Mouse (Mus musculus) retina, postnatal 7 days (tissue): ENCODE measurements at regions not wholly inside any gene's neighbourhood (a gene's known extent, or its start where the extent isn't known, plus 50 kb on each side); places are given as distances from the start of the nearest gene placed in this dataset.
"Not testable (repeated sequence)": the region's sequence is repeated elsewhere in the genome, so short reads cannot be mapped to it uniquely, and the experiment has no call there.

Source experiments
- DNase-seq: peaks from one replicate; pipeline ENCODE4 v3.0.0-alpha.2; 2012; ENCODE audit warnings: low read depth, low spot score

DNA sequence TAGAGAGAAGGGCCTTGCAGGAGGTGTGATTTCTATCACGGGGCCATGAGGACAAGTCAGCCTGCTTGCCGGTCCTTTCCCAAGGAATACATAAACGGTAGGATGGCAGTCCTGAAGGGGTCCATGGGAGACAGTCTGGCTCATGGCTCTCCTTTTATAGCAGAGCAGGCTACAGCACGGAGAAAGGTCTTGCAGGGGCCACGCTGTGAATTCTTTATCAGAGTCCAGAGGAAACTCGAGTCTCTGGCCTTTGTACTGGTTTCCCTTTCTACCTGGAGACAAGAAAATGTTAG is 1984.0 kb downstream of the 4930444P10Rik start:
- no peak for DNase-seq

DNA sequence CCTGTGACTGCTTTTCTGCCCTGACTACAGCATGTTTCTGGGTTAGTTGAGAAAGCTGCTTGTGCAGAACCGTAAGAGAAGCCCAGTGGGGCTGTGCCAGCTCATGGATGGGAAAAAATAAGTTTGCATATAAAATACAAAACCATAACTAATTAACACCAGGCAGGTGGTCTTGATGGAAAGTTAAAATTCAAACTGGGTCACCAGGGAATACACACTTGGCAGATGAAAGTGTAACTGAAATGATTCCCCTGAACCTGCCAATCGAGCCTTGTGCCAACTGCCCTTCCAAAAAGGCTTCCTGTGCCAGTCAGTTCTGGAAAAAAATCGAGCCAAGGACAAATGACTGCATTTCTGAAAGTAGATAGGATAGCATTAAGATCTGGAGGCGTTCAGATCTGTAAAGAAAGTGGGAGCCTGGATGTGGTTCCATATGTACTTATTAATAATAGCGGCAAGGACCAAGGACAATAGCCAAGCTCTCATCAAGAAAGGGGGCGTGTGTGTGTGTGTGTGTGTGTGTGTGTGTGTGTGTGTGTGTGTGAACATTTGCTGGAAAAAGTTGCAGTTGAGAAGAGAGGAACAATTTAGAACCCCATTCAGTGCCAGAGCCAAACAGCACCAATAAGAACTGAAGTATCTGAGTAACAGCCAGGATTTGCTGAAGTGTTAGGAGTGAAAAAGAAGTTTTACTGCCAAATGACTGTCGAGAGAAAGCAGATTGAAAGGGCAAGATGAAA is 1984.5 kb downstream of the 4930444P10Rik start:
- DNase-seq, result no peak

DNA sequence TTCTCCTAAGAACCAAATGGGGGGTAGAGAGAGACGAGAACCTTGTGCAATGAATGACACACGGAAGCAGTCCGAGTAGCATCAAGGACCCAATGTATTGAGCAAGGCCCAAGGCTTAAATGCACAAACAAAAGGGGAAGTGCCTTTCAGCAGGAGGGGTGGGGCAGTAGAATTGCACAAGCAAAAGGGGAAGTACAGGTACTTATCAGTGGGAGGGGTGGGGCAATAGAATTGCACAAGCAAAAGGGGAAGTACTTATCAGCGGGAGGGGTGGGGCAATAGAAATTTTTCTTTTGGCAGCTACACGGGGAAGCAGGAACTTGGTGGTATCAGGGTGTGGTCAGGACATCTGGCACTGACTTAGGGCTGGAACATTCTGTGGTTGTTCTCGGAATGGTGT is 1987.6 kb downstream of the 4930444P10Rik start:
- DNase-seq, result not testable (repeated sequence)

DNA sequence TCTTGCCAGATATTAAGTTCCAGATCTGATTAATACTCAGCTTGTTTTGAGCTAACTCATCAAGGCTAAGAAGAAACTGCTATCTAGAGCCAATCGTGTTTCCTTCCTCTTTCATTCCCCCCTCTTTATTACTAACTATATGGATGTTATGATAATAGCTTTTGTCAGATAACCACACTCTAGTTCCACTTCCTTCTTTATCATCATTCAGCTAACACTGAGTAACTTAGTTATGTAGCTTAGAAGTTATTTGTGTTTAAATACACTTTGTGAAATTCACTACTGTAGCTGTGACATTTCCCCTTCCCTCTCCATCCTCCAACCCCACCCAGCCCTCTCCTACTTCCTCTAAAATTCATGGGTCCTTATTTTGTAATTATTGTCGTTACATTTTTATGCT is 1988.6 kb downstream of the 4930444P10Rik start:
- DNase-seq, result no peak

DNA sequence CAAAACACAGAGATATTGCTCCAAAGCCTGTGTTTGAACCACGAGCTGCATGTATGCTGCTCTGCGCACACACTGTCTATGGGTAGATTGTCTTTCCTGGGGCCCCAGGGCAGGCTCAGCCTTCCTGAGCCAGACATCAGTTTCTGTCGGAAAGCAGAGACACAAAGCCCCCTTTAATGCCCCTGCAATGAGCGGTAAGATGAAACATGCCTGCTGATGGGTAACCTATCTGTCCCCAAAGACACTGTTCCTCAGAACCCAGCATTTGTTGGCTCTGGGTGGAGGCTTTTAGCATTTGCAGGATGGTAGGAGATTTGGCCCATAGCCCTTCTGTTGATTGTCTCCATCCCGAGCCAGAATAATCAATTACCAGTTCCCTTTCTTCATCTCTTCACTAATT is 1994.1 kb downstream of the 4930444P10Rik start:
- no peak for DNase-seq

DNA sequence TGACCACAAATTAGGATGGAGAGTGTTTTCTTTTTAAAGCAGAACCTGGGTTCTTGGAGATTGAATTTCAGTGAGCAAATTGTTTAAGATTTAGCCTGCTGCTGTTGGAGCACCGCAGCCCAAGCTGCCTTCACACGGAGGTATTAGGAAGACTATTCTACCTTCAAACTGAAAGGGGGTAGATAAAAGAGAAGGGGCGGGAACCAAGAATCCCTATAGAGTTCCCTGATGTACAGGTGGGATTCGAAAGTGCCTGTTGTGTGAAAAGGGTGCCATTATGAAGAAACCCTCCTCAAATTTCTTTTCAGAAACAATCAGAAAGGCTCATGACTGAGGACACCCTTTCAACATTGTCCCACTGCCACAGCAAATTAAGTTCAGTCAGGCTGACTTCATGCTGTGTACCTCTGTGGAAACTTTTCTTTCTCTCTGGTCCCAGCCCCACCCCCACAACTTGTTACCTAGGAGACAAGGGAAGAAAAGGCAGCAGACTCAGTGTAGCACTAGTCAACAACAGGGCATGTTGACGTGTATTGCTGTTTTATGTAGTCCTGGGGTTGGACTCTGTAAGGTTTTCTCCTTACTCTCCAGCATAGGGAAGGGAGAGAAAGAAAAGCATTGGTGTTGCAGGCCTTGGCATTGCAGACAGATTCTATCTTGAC is 1995.4 kb downstream of the 4930444P10Rik start:
- no peak for DNase-seq

DNA sequence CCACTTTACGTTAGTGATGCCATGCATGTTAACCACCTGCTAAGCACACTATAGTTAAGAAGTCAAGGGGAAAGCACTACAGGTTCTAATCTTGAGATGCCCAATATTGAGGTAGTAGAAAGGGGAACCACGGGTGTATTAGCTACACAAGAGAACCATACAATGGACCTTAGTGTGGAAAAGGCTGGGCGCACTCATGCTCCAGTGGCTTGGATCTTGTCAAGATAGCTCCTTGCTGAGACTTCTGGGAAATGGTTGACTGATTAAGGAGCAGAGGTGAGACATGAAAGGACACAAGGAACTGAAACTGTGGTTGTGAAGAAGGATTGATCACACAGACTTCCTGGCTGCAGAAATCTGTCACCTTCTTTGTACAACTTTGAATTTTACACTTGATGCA is 2028.3 kb downstream of the 4930444P10Rik start:
- no peak for DNase-seq

DNA sequence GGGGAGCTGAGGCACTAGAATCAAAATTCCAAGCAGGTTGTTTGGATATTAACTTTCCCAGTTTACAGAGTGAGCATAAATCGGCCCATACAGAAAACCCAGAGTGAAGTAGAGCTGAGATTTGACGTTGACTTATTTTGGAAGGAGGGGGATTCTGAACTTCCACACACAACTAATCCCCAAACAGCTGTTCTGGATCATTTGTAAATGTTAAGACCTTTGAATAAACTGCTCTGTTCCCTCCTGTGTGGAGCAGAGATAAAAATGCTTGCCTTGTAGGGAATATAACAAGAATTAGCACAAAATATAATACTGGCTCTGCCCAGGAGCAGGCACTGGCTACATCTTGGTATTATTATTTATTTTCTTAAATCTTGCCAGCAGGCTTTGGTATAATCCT is 2057.0 kb downstream of the 4930444P10Rik start:
- DNase-seq, result no peak

DNA sequence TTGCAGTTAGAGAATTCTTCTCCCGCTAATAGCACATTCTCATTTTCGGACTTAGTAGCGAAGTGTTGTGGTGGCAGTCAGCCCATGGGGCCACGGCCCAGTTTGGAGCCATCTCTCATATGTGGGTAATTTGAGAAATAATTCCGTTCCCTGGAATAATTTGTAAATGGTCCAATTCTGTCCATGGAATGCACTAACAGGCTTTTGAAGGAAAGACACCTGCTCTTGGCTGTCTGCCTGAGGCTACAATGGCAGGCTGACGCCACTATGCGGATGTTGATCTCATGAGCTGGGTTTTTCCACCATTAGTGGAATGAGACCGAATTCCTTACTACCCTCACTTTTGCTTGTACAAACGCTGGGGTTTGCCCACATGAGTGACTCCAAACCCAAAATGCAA is 2081.6 kb downstream of the 4930444P10Rik start:
- no peak for DNase-seq

DNA sequence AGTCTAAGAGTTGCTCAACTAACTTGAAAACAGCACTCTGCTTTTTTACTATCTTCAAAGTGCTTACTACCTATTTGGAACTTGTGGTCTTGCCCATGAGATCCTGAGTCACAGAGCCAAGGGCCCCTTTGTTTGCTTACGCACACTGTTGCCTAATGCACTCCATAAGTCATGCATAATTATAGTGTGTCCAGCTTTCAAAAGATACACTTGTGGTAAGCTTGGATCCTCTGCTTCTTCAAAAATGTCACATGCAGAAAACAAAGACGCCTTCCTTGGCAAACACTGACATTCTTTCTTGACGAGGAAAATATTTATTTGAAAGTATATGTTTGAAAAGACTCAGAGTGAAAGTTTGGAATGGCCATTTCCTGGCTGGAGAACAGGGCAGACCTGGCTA is 2082.3 kb downstream of the 4930444P10Rik start:
- no peak for DNase-seq

DNA sequence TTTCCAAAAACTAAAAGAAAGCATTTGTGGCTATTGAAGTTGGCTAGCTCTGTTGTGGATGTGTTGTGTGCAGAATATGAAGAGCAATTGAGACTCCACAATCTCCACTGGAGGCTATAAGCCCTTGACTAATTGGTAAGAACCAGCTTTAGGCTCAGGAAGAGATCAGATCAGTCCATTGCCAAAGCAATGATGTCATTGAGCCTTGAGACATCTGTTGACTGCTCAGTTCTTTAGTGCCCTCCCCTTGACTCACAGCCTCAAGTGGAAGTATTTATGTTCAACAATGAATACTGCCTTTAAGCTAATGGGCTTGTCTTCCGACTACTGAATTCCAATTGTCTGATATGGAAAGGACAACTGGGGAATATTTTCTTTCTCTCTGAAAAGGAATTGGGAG is 2090.6 kb downstream of the 4930444P10Rik start:
- DNase-seq, result no peak

DNA sequence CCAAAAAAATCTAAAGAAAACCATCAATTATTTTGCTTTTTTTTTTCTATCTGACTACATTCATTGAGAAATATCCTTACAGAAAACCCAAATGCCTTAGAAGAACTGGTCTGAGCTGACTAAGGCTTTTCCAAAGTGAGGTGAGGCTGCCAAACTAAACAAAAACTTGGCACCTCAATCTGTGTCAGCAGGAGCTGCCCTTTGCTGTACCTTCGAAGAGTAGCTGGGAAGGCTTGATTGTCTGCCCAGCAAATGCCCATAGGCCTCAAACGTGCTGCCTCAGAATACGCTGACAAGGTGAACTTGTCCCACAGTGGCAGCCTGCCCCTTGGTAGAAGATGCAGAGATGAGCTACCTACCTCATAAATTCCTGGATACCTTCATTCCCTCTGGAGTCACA is 2091.7 kb downstream of the 4930444P10Rik start:
- DNase-seq, result no peak

DNA sequence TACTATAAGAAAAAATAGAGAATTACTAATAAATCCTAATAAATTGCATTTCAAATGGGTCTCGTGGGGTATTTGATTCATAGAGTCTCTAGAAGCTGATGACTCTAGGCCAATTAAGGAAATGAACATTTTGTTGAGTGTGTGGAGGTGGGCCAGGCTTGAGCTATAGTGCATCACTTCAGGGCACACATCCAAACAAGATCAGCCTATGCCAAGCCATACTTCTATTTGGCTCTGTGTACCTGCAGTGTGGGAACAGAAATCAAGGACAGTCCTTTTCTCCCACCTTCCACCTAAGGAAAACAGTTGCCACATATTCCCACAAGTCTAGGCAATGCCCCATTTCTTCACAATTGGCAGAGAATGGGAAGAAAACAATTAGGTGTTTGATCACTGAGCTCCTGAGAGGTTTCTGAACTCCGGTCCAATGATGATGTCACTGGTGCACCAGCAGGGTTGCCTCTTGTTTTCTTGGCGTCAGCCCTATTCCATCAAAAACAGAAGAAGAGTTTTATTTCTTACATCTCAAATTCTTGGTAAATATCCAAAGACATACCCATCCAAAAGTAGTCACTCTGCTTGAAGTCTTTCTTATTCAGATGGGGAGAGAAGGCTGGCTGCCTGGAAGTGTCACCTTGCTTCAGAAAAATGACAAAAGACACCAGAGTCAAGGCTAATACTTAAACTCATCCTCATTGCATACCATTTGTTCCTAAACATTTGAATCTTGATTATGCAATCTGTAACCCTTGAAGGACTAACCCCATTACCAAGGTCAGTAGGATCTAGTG is 2092.3 kb downstream of the 4930444P10Rik start:
- DNase-seq, result no peak

DNA sequence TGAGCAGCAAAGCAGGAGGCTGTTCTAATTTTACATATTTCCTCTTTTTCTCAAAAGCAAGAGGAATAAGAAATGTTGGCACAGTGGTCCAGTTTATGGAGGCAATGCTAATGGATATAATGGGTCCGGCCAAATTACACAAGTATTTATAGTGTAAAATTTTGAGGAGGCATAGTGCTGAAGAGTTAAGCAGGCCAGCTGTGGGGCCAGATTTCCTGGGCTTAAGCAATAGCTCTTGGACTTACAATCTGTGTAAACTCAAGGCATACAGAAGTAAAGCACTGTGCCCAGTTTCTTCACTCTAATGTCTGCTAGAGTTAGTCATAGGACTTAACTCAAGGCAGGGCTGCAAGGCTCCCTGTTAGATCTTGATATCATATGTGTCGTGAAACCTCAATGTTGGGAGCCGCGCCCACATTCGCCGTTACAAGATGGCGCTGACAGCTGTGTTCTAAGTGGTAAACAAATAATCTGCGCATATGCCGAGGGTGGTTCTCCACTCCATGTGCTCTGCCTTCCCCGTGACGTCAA is 2094.9 kb downstream of the 4930444P10Rik start:
- no peak for DNase-seq

DNA sequence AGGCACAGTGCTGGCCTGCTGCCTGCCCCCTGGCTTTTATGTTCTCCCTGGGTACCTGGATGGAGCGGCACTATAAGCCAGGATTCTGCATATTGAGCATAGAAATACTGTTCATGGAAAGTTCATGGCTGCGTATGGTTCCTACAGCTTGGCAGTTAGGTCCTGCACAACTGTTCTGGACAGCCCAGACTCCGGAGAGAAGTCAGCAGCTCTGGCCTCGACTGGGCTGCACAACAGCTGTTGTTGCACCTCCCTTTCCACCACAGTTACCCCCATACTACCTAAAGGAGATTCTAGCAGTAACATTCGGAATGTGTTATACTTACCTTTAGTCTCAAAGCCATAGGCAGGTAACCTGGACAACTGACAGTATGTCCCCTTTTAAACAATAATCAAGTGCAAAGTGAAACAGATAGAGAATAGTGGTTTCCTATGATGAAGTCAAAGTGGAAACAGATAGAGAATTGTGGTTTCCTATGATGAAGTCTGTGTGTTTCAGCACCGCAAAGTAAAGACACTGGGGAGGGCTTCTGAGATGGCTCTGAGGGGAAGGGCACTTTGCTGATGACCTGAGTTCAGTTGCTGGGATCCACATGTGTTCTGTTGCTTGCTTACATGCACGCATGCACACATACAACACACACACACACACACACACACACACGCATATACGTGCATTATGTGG is 2099.2 kb downstream of the 4930444P10Rik start:
- DNase-seq, result no peak

DNA sequence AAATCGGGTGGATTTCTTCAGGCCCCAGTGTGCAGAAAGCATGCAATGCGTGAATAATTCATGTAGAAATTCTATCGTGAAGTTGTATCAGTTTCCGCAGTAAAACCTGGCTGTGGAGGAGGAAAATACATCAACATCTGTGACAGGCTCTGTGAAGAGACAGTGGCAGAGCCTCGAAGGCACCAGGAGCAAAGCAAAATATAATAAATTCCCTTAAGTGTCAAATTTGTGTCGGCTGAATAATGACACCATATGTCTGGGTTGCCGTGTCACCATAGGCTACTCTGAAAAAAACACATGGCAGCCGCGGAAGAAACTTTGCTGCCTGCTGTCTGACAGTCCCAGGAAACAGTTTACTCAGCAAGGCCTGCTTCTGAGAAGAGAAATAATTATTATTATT is 2100.1 kb downstream of the 4930444P10Rik start:
- DNase-seq, result no peak

DNA sequence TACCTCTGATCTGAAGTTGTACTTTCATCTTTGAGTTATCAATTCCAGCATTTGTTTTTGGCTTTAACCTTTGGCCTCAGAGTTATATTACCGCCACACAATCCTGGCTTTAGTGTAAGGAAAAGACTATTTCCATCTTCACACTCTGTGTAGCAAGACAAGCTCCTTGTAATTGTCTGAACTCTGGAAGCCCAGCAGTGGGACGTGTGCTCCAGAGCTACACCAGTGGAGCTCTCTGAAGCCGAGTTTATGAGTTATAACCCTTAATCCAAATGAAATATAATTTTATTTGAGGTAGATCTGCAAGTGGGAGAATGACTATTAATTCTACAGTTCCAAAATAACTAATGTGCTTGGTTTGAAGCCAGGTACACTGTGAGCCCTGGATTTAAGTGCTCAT is 2103.8 kb downstream of the 4930444P10Rik start:
- no peak for DNase-seq

DNA sequence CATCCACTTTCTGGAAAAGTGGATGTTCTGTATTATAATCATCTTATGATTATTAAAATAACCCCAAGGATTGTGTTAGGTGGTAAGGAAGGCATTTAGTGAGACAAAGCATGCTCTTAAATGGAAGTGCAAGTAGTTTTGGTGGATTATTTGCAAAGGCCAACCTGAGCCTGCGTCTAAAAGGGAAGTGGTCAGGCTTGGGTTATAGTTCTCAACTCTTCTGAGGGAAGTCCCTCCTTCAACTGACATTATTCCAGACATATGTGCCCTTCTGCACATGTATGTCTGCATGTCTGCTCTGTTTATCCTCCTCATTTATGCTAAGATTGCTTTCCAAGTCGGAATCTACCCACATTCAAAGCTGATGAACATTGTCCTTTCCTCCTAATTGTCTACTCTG is 2108.3 kb downstream of the 4930444P10Rik start:
- DNase-seq, result no peak

DNA sequence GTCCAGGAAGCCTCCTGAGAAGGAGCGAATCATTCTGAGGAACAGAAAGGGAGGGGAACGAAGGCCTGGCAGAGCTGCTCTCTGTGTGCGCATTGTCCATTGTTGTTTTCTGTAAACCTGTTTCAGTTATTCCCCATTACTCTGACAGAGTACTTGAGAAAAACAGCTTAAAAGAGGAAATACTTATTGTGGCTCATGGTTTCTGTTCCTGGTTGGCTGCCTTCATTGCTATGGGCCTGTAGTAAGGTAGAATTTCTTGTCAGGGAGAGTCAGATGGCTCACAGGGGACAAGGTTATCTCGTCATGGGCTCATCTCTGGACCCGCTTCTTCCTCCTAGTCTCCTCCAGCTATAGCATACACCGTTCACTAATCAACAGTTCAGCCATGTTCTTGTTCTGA is 2112.9 kb downstream of the 4930444P10Rik start:
- DNase-seq, result no peak

DNA sequence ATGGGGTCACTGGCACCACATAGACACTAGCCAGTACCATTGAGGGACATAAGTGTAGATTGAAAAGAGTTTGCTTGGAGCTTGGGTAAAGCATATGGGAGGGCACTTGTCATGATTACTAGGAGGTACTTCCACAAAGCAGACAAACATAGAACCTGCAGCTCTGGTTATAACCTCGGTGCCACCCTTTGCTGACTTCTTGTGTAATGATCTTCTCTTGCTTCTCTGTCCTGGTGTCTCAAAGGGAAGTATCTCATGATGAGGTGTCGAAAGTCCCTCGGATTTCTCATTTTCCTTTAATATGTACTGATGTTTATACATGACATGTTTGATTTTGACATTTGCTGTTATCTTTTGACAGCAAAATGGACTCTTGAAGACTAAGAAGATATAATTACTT is 2114.5 kb downstream of the 4930444P10Rik start:
- DNase-seq, result no peak

DNA sequence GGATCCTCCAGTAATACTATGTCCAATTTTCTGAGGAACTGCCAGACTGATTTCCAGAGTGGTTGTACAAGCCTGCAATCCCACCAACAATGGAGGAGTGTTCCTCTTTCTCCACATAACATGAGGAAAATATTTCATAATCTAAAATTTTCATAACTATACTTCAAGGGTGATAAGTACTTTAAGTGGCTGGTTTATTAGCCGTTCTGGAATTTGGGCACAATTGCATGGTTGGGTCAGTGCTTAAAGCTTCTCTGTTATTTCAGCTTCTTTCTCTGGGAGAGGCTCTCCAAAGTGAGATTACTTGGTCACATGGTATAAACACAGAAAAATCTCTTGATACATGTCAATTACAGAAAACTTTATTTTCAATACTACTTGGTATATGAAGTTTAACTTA is 2115.9 kb downstream of the 4930444P10Rik start:
- DNase-seq, result no peak

DNA sequence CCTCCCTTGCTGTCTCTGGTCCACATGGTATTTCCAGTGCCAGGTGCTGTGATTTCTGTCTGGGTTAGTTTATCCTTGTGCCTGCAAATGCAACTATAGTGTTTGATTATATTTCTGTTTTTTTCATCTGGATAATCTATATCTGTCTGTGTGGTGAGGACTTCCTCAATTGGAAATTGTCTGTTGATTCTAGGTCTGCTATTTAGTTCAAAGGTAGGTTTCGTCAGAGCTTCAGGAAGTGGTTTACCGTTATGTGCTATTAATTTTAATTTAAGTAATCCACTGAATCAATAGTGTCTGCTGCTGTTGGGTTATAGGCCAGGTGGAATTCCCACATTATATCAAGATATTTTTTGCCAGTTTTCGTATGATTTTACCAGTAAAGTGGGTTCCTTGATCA is 2143.9 kb downstream of the 4930444P10Rik start:
- no peak for DNase-seq
